Mouse (Mus musculus): Measurements from ENCODE around the gene Bcat1. TPM values are rescaled to one million over a fixed set of nuclear protein-coding genes. Genes with fewer than 3 reads are reported as not detected.
A peak's percentile ranks its signal among the peaks of the same experiment; 100 is the strongest.

The Bcat1 gene
- total and polyA plus RNA-seq, 2 experiments from 2014 or later = 59.7 to 94.3 TPM

DNA sequence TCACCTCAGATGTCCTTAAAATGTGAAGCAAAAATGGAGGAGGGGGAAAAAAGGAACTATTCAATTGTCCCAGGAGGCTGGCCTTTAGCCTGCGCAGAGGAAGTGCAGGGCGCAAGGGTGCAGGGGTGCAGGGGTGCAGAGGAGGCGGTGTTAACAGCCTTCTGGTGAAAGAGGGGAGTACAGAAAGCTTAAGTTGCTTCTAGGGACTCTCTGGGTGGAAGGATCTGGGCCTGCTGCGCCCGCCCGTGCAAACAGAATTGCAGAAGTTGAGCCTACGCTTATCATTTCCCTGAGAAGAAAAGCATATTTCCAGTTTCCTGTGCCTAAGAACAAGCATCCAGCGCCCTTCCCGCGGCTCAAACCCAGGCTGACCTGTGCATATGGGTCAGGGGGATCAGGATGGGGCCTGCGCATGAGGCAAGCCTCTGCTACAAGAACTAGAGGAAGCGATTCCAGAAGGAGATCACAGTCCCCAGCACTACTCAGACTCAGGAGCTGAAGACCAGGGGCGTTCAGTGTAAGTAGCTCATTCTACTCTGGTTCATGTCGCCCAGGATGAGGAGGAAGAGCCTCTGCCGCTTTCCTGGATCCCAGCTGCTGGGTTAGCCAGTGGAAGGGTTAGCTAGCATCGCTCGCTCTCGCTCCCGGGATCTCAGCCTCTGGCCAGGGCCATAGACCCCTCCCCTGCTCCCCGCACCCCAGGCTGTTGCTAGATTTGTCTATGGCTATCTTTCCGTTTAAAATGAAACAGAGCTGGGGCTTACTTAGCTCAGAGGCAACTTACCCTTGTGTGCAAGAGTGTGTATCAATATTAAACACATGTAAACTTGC lies 45.8 kb upstream of the Bcat1 start:
- H3K27ac ChIP-seq = no peak overlapping the region
- 61% methylated on average over 21 of the region's 21 CpGs for WGBS
- DNase-seq (ENCODE audit: low spot score) (no peak), ATAC-seq (no peak)
- no peak for TF ChIP-seq CTCF (IDR thresholded peaks at IDR 0.05; ENCODE audit: low read depth)
- no peak overlapping the region for H3K9ac ChIP-seq (replicated peaks; ENCODE audit: low read length)
- no peaks in the 10 kb centered on the region for H3K9me3 ChIP-seq (ENCODE audit: low read length)
- H3K27me3 ChIP-seq (ENCODE audit: insufficient read depth, low read length) = no peaks in the 10 kb centered on the region
- no peaks in the 10 kb centered on the region for H3K4me1 ChIP-seq (ENCODE audit: insufficient read depth, low read length)
- H3K36me3 ChIP-seq (ENCODE audit: insufficient read depth, low read length) = no peaks in the 10 kb centered on the region
- H3K4me2 ChIP-seq (ENCODE audit: low read depth, low read length) = no peak overlapping the region
- no peak overlapping the region for H3K4me3 ChIP-seq (ENCODE audit: low read length)

GRCm38 (mm10) chr6:145120787-145121589 lies 45.0 kb upstream of the Bcat1 start:
- Histone ChIP-seq H3K4me3 (ENCODE audit: low read length) (no peak overlapping the region), H3K4me1 (ENCODE audit: insufficient read depth, low read length) (no peaks in the 10 kb centered on the region), H3K36me3 (ENCODE audit: insufficient read depth, low read length) (no peaks in the 10 kb centered on the region), H3K27me3 (ENCODE audit: insufficient read depth, low read length) (no peaks in the 10 kb centered on the region), H3K27ac (no peak overlapping the region), H3K4me2 (ENCODE audit: low read depth, low read length) (no peak overlapping the region), H3K9ac (replicated peaks; ENCODE audit: low read length) (no peak overlapping the region), H3K9me3 (ENCODE audit: low read length) (no peaks in the 10 kb centered on the region)
- TF ChIP-seq CTCF (IDR thresholded peaks at IDR 0.05; ENCODE audit: low read depth) = no peak
- 57% methylated on average over 18 of the region's 18 CpGs for WGBS
- ATAC-seq = no peak
- no peak for DNase-seq (ENCODE audit: low spot score)

DNA sequence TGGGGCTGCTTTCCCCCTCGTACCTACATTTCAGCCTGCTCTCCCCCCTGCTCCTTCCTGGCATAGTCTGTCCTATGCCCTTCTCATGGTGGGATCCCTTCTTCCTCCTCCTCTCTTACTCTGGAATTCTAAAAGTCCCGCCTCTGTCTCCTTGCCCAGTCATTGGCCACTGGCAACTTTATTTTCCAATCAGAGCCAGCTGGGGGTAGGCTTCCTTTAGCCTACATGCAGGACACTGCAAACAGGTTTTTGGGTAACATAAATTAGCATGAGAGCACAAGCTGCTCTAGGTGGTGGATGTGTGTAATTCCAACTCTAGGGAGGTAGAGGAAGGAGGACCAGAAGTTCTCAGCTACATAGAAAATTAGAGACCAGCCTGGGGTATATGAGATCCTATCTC lies 44.1 kb upstream of the Bcat1 start:
- TF ChIP-seq CTCF (IDR thresholded peaks at IDR 0.05; ENCODE audit: low read depth) = no peak

GRCm38 (mm10) chr6:145116098-145116672 lies 40.2 kb upstream of the Bcat1 start:
- H3K36me3 ChIP-seq (ENCODE audit: insufficient read depth, low read length) = no peaks in the 10 kb centered on the region
- H3K27me3 ChIP-seq (ENCODE audit: insufficient read depth, low read length) = no peaks in the 10 kb centered on the region
- no peak for TF ChIP-seq CTCF (IDR thresholded peaks at IDR 0.05; ENCODE audit: low read depth)
- no peak overlapping the region for H3K9ac ChIP-seq (replicated peaks; ENCODE audit: low read length)
- no peak overlapping the region for H3K4me3 ChIP-seq (ENCODE audit: low read length)
- WGBS = 10% methylated on average over 4 of the region's 4 CpGs
- DNase-seq (ENCODE audit: low spot score) = no peak
- H3K27ac ChIP-seq = no peak overlapping the region
- no peaks in the 10 kb centered on the region for H3K9me3 ChIP-seq (ENCODE audit: low read length)
- H3K4me1 ChIP-seq (ENCODE audit: insufficient read depth, low read length) = no peaks in the 10 kb centered on the region
- ATAC-seq = peak; percentile 61; the same call in 1 of the 2 replicates
- H3K4me2 ChIP-seq (ENCODE audit: low read depth, low read length) = no peak overlapping the region

More for the DNA sequence above, 44.1 kb upstream of the Bcat1 start:
- Histone ChIP-seq H3K27me3 (ENCODE audit: insufficient read depth, low read length) (no peaks in the 10 kb centered on the region), H3K36me3 (ENCODE audit: insufficient read depth, low read length) (no peaks in the 10 kb centered on the region), H3K27ac (no peak overlapping the region), H3K9ac (replicated peaks; ENCODE audit: low read length) (no peak overlapping the region), H3K4me1 (ENCODE audit: insufficient read depth, low read length) (no peaks in the 10 kb centered on the region), H3K4me2 (ENCODE audit: low read depth, low read length) (no peak overlapping the region), H3K9me3 (ENCODE audit: low read length) (no peaks in the 10 kb centered on the region), H3K4me3 (ENCODE audit: low read length) (no peak overlapping the region)
- 75% methylated on average over 2 of the region's 2 CpGs for WGBS
- DNase-seq (ENCODE audit: low spot score) (no peak), ATAC-seq (no peak)

DNA sequence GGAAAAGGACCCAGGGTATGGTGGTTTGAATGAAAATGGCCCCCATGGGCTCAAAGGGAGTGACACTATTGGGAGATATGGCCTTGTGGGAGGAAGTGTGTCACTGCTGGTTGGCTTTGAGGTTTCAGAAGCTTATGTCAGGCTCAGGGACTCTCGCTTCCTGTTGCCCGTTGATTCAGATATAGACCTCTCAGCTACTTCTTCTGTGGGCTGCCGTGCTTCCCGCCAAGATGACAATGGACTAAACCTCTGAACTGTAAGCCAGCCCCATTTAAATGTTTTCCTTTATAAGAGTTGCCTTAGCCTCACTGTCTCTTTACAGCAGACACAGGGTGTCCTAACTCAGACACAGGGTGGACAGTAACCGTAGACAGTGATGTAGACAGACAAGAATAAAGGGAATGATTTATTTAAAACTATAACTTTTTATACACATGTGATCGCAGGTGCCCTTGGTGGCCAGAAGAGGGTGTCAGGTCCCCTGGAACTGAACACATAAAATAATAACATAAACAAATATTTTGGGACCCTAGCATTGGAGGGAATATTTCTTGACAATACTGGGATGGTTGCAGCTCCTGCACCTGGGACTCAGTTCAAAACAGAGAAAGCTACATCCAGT lies 39.6 kb upstream of the Bcat1 start, which contains the start of gene Lrmp:
Gene Lrmp (plus strand): TSS at position 178 of the 622 bp plus-strand sequence.
- peak; percentile 36 for TF ChIP-seq CTCF (IDR thresholded peaks at IDR 0.05; ENCODE audit: low read depth)
- no peaks in the 10 kb centered on the region for H3K4me1 ChIP-seq (ENCODE audit: insufficient read depth, low read length)
- H3K4me2 ChIP-seq (ENCODE audit: low read depth, low read length) = no peak within 1 kb of the TSS
- 65% methylated on average over 6 of the region's 6 CpGs for WGBS
- DNase-seq (ENCODE audit: low spot score) (no peak), ATAC-seq (no peak)
- no peak within 1 kb of the TSS for H3K27ac ChIP-seq
- no peaks in the 10 kb centered on the region for H3K27me3 ChIP-seq (ENCODE audit: insufficient read depth, low read length)
- no peaks in the 10 kb centered on the region for H3K36me3 ChIP-seq (ENCODE audit: insufficient read depth, low read length)
- H3K4me3 ChIP-seq (ENCODE audit: low read length) = no peak within 1 kb of the TSS
- H3K9ac ChIP-seq (replicated peaks; ENCODE audit: low read length) = no peak within 1 kb of the TSS
- H3K9me3 ChIP-seq (ENCODE audit: low read length) = no peaks in the 10 kb centered on the region

DNA sequence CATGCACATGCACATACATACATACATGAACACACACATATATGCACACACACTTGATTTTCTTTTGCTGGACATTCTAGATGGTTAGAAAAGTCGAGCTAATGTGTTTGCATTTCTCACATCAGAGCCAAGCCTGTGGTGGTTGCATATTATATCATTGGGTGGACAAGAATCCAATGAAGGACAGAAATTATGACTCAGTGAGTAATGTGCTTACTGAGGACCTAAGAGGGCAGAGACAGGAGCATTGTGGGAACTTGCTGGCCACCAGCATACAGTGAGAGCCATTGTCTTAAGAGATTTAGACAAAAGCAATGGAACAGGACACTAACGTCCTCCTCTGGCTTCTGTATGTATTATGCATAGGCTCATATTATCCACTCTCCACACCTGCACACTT lies 38.6 kb upstream of the Bcat1 start:
- no peaks in the 10 kb centered on the region for H3K9me3 ChIP-seq (ENCODE audit: low read length)
- no peak overlapping the region for H3K27ac ChIP-seq
- H3K36me3 ChIP-seq (ENCODE audit: insufficient read depth, low read length) = no peaks in the 10 kb centered on the region
- H3K4me2 ChIP-seq (ENCODE audit: low read depth, low read length) = no peak overlapping the region
- no peak for TF ChIP-seq CTCF (IDR thresholded peaks at IDR 0.05; ENCODE audit: low read depth)
- H3K9ac ChIP-seq (replicated peaks; ENCODE audit: low read length) = no peak overlapping the region
- no peaks in the 10 kb centered on the region for H3K27me3 ChIP-seq (ENCODE audit: insufficient read depth, low read length)
- ATAC-seq (no peak), DNase-seq (ENCODE audit: low spot score) (no peak)
- 72% methylated on average over 2 of the region's 2 CpGs for WGBS
- no peaks in the 10 kb centered on the region for H3K4me1 ChIP-seq (ENCODE audit: insufficient read depth, low read length)
- no peak overlapping the region for H3K4me3 ChIP-seq (ENCODE audit: low read length)

All from hindbrain, postnatal 0 days (tissue).